Mouse (Mus musculus) retina, adult 2 months (tissue): ENCODE measurements around the gene Zfp287.

Experiments used
- DNase-seq: peaks from one replicate; pipeline ENCODE4 v3.0.0-alpha.2; 2012; ENCODE audit warnings: low read depth, low spot score

The Zfp287 gene

GRCm38 (mm10) chr11:62701218-62701617 lies 30.5 kb downstream of the Zfp287 start:
- no peak for DNase-seq

DNA sequence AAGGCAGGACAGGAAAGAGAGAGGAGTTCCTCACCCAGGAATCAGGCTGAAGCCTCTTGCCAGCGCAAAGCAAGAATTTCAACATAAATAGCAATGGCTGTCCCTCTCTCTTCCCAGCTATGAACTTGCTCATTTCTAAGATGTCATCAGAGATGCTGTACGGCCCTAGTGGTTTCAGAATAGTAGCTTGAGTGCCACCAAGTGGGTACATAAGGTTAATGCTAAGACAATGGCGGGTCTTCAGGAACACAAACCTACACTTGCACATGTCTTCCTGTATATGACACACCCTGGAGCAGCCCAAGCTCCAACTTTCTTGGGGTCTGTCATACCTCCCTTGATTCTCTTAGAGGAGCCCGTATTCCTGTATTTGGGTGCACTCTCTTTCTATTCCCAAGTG lies 32.0 kb downstream of the Zfp287 start:
- DNase-seq: no peak

- no peak for DNase-seq
These were observed 36.6 kb downstream of the Zfp287 start for GRCm38 (mm10) chr11:62695126-62695525.

GRCm38 (mm10) chr11:62693299-62694184 lies 38.2 kb downstream of the Zfp287 start:
- DNase-seq: peak; percentile 68

DNA sequence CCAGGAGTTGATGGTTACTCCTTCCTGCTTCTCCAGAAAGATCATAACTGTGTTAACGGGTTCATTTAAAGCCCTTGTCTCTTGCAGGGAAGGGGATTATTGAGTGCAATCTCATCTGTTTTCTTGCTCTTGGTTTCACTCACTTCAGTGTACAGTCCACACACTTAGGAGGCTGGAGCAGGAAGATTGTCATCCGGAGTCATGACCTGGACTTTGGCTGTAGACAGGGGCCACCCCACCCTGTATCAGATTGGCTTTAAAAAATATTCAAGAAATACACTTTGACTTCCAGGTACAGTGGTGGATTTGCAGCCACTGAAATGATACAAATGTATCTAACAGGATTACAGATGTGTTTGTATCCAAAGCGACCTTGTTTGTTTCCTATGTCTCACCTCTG lies 40.1 kb downstream of the Zfp287 start:
- DNase-seq: no peak

DNA sequence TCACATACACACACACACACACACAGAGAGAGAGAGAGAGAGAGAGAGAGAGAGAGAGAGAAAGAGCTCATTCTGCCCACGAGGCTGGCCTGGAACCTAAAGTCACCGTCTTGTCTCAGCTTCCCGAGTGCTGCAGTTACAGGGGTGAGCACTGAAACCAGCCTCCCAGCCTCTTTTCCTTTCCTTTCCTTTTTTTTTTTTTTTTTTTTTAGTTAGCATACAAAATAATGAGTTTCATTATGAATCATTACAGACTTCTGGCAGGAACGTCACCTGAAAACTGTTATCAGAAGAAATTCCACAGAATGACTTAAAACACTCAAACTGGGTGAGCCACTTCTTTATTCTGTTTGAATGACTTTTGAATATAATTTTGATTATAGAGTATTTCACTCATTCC lies 51.8 kb downstream of the Zfp287 start:
- DNase-seq: no peak

- DNase-seq: no peak
These were observed 52.8 kb downstream of the Zfp287 start for GRCm38 (mm10) chr11:62678778-62679354.

- no peak for DNase-seq
These were observed 55.5 kb downstream of the Zfp287 start for GRCm38 (mm10) chr11:62676290-62676596.

DNA sequence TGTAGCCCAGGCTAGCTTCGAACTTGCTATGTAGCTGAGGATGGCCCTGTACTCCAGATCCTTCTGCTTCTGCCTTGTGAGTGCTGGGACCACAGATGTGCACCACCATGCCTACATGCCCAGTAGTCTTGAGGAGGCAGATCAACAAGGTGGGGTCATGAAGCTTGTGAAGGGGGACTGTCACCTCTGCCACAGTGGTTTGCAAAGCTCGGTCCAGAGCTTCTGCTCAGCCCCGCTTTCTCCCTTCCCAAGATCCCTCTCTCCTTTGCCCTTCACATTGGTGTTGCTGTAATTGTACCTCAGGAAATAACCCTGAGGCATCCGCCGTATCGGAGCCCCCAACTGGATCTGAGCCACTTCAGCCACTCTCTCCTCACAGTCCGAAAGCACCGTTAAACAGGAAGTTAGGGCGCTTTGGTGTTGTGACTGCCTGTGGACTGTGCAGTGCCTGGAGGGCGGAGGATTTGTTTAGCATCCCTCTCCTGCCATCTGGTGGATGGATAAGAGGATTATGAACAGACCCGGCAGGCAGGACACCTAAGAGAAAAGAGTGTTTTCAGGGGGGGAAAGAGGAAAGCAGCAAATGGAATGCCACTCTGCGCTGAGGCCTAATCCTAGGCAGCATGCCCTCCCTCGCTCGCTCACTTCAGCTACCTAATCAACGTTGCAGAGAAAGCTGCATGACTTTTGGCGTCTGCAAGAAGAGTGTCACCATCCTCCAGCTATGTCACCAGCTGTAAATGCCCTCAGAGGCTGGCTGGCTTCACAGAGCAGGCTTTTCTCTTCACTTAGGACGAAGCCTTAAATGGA lies 56.0 kb downstream of the Zfp287 start:
- peak; percentile 81 for DNase-seq

- no peak for DNase-seq
These were observed 61.7 kb downstream of the Zfp287 start for GRCm38 (mm10) chr11:62670006-62670405.

DNA sequence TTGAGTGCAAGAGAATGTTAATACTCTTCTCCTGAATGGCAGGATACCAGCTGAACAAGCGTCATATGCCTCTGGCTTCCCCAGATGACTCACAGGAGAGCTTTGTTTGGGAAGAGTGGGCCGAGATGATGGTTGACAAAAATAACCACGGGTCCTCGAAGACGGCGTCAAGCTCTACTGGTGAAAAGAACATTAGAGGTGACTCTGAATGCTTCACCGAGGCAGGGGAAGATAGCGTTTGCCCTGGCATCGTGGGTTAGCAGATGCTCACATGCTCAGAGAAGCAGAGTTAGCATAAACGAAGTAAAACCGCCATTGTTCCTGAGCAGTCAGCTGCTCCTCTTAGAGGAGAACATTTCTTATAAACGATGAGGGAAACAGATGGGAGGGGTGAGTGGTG lies 62.2 kb downstream of the Zfp287 start:
- DNase-seq: no peak

DNA sequence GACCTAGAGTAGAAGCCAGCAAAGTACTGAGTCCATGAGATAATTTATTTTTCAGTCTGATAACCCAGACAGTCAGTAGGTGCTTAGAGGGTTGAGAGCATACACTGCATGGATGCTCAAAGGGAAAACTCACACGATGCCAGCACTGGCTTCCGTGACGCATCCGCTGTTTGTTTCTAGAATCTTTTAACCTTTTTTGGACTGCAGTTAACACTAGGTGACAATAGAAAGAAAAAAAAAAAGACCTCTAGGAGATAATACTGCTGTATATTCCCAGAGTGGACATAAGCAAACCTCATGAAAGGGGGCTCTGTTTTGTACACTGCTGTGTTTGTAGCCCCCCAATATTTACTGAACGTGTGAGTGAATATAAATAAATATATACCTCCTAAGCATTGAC lies 62.7 kb downstream of the Zfp287 start:
- DNase-seq: no peak

GRCm38 (mm10) chr11:62664250-62664649 lies 67.5 kb downstream of the Zfp287 start:
- no peak for DNase-seq

DNA sequence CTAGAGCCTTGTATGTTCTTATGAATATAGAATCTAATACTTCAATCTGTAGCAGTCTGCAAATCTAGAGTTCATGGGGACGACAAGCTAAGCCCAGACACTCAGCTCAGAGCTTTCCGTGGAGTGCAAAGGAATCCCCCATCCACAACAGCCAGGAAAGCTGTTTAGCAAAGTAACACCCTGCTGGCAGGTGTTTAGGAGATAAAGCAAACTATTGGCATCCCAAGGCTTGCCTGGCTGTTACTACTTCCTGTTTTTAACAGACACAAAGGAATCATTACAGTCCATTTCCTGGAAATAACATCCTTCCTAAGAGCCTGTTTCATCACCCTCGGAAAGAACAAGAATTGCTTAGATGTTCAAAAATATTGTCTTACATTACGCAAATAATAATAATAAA lies 70.8 kb downstream of the Zfp287 start:
- DNase-seq: no peak

GRCm38 (mm10) chr11:62652080-62652479 lies 79.6 kb downstream of the Zfp287 start:
- DNase-seq: no peak

GRCm38 (mm10) chr11:62651563-62651962 lies 80.1 kb downstream of the Zfp287 start:
- DNase-seq: no peak
